15 mouse cellular contexts compared by ENCODE assay signal in genomic region chr11:71001167-71001566, GRCm38 (mm10). TPM values are rescaled to one million over a fixed set of nuclear protein-coding genes. Genes with fewer than 3 reads are reported as not detected.
A peak's percentile ranks its signal among the peaks of the same experiment; 100 is the strongest.
DNase-seq lines count a peak whose midpoint lies in the region; ATAC-seq lines count a peak whose summit lies in the region.
"Had no signal": no experiment of that assay in that cellular context is flagged by ENCODE, and none has a peak within 500 bp of the region (broad histone marks: within the 10 kb centered on the region; RNA-seq: fewer than 3 reads in every experiment).

No protein-coding gene starts in this region.

- no peak for DNase-seq in frontal cortex, postnatal 14 days (ENCODE audit: low spot score in 2 of 2)
- DNase-seq in right cerebral cortex, adult 18-20 months = peak; percentile 34
- no peak for DNase-seq in right cerebral cortex, postnatal 25 days
- peak; percentile 63 for DNase-seq in layer of hippocampus, adult 9-10 months (ENCODE audit: low spot score)
- DNase-seq in ovary, adult 18-20 months (ENCODE audit: low spot score) = no peak
- DNase-seq: adrenal gland, postnatal 10 days; B cell, adult 2 months; cerebellum, adult 18-20 months; cerebellum, adult 9-11 months; forebrain, postnatal 0 days; gastrocnemius, postnatal 10 days had no signal

- ATAC-seq in frontal cortex, adult (ENCODE audit: low TSS enrichment) = peak; percentile 22; the same call in 1 of the 2 replicates
- ATAC-seq in activated CD4-positive, CD25-positive, alpha-beta regulatory T cell, adult 4 months = no peak
- ATAC-seq: CD4-positive, CD25-positive, alpha-beta regulatory T cell, adult 4 months; forebrain, embryonic 13.5 days; forebrain, postnatal 0 days had no signal

RNA-seq across cellular contexts. Expression of gene Dhx33, which starts 3.1 kb away (rescaled TPM):
- 1 to 10 TPM; 5.2 to 5.7 TPM for polyA plus RNA-seq in activated CD4-positive, CD25-positive, alpha-beta regulatory T cell, adult 4 months (2017; shearing (Covaris generic))

RNA-seq across cellular contexts. Expression of gene Mis12, which starts 18.2 kb away (rescaled TPM):
- polyA plus RNA-seq in activated CD4-positive, CD25-positive, alpha-beta regulatory T cell, adult 4 months (2017; shearing (Covaris generic)) = 10 to 100 TPM; 14.3 to 22.6 TPM

RNA-seq across cellular contexts. Expression of gene C1qbp, which starts 18.3 kb away (rescaled TPM):
- 10 to 100 TPM; 18.4 to 22.1 TPM for polyA plus RNA-seq in activated CD4-positive, CD25-positive, alpha-beta regulatory T cell, adult 4 months (2017; shearing (Covaris generic))

RNA-seq across cellular contexts. Expression of gene Derl2, which starts 18.5 kb away (rescaled TPM):
- 100 to 1,000 TPM; 128 to 130 TPM for polyA plus RNA-seq in activated CD4-positive, CD25-positive, alpha-beta regulatory T cell, adult 4 months (2017; shearing (Covaris generic))

RNA-seq across cellular contexts. Expression of gene Rpain, which starts 31.2 kb away (rescaled TPM):
- 10 to 100 TPM; 49.9 to 74.5 TPM for polyA plus RNA-seq in activated CD4-positive, CD25-positive, alpha-beta regulatory T cell, adult 4 months (2017; shearing (Covaris generic))

Comparison
In these comparisons a context has a peak if more than half of its experiments do, and no peak if none do; other contexts are left out.
1. DNase-seq: peak in right cerebral cortex, adult 18-20 months (single experiment) and layer of hippocampus, adult 9-10 months (single experiment); none in frontal cortex, postnatal 14 days (0 of 2), right cerebral cortex, postnatal 25 days (single experiment) and ovary, adult 18-20 months (single experiment).